Mouse (Mus musculus): Measurements from ENCODE around the gene Trim37. TPM values are rescaled to one million over a fixed set of nuclear protein-coding genes. Genes with fewer than 3 reads are reported as not detected.
"Not testable (repeated sequence)": the region's sequence is repeated elsewhere in the genome, so short reads cannot be mapped to it uniquely, and the experiment has no call there.

The Trim37 gene
- total RNA-seq, 2 experiments from 2014 or later = 42.6 to 53.4 TPM

DNA sequence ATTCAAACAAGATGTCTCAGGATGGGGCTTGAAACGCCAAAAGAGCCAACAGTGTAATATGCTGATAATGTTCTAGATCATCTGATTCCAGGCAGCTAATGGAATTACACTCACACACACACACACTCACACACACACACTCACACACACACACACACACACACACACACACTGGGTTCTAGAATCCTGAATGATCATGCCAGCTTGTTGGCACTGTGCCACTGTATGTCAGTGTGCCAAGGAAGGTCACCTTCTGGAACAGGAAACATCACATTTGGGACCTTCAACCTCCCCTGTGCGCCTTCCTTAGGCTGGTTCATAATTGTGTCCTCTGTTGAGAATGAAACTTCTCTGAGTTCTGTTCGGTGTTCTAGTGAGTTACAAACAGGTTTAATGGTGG is 95.8 kb downstream of the Trim37 start:
- ATAC-seq (replicated peaks; ENCODE audit: poor library complexity) = no peak

GRCm38 (mm10) chr11:87227056-87227455 is 100.2 kb downstream of the Trim37 start:
- no peak for ATAC-seq (replicated peaks; ENCODE audit: poor library complexity)

GRCm38 (mm10) chr11:87233377-87233776 is 106.5 kb downstream of the Trim37 start:
- ATAC-seq (replicated peaks; ENCODE audit: poor library complexity) = no peak

GRCm38 (mm10) chr11:87234743-87235485 is 108.0 kb downstream of the Trim37 start:
- ATAC-seq (replicated peaks; ENCODE audit: poor library complexity) = no peak

DNA sequence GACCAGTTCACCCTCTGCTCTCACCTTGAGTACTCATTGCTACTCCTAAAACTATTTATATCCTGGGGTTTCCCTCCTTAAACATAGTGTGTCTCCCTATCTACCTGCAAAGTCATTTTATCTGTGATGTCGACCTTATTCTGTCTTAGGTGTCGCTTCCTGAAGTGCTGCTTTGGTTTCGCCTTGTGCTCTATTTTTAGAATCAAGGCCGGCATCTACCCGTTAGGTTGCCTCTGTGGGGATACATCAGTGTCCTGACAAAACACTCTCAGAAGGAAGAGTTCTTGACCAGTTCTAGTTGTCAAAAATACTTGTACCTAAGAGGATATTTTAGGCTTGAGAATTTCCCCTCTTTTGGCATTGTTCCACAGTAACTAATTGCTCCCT is 108.6 kb downstream of the Trim37 start:
- no peak for ATAC-seq (replicated peaks; ENCODE audit: poor library complexity)

DNA sequence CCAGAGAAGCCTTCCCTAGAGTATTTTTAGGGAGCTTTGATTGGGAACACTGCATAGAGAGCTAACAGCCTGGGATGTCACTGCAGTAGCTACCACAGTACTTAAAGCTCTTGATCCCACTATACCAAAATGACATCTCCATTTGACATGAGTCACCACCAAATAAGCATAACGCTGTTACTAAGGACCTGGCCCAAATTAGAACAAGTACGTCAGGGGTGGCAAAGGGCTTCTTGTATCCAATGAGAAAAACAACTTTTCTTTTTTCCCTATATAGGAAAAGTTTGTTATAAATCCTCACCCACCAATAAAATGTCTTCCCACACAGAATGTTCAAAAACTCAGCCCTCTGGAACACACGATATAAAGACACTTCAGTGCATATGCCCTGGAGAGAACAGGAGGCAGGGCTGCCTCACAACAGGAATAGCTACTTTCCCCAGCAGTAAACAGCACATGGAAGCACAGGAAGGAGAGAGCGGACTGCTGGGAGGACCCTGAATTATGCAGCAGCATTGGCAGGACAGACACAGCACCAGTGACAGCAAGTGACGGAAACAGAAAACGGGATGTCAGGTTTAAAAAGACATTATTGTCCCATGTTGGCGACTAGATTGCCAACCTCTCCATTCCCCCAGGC is 112.1 kb downstream of the Trim37 start:
- ATAC-seq (replicated peaks; ENCODE audit: poor library complexity) = no peak

DNA sequence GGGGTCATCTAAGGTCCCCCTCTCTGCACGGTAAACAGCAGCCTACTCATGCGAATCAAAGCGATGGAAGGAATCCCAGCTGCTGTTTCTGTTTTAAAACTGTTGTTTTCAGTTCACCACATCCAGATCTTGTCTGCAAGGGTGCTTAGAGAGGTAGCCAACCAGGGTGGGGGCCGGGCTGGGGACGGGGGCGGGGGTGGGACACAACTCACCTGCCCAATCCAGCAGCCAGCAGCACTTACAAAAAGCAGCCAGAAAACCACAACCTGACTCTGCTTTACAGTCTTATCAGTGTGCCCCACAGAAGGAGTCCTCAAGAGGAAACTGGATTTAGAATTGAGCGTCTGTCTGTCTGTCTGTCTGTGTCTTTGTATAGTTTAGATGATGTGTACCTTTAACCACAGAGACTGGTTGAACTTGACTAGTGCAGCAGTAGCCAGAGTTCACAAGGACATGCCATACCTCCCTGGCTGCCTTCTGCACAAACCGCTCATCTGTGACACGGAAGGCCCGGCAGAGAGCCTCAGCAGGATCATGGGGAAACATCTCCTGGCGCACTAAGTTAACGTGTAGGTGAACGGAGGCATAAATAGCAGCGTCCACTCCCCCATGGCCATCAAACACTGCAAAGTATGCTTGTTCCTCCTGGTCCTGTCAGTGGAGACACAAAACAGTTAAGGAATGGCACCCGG is 113.4 kb downstream of the Trim37 start:
- no peak for ATAC-seq (replicated peaks; ENCODE audit: poor library complexity)

GRCm38 (mm10) chr11:87240833-87241215 is 113.9 kb downstream of the Trim37 start:
- no peak for ATAC-seq (replicated peaks; ENCODE audit: poor library complexity)

DNA sequence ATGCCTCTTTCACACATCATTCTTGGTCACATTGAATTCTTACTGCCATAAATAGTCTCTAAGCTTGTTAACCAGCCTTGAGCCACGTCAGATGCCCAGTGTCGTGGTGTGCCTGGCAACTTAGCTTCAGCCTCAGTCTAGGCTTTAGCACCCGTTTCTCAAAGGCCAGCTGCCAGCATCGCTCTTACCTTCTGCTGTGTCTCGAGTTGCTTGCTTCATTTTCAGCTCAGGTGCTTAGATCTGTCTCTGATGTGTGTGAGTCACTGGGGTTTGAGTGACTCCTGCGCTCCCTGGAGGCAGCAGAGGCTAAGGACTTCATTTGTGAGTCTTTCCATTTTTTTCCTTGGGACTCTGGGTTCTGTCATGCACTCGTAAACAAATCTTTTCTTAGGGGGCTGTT is 114.4 kb downstream of the Trim37 start:
- ATAC-seq (replicated peaks; ENCODE audit: poor library complexity) = no peak

- peak; percentile 42 for ATAC-seq (replicated peaks; ENCODE audit: poor library complexity)
Measured at GRCm38 (mm10) chr11:87245171-87245840, 118.4 kb downstream of the Trim37 start.

DNA sequence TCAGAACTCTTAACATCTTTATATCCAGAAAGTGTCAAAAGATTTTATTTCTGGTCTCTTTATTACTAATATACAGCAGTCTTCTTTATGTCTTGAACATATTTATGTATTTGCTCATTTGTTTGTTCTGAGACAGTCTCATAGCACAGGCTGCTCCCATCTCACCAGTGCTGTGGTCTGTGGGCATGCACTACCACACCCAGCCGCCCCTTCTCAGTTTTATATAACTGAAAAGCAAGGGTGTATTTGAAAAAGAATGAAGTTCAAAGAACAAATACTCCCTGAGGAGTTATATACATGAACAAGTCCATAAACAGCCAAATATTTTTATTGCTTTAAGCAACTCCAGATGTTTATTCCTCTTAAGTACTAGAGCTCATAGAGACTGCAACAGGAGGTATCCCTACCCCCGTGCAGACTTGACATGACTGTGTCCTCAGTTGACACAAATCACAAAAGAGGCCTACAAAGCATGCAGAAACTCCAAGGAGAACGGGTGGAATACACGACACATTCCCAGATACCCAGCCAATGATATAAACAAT is 119.3 kb downstream of the Trim37 start:
- ATAC-seq (replicated peaks; ENCODE audit: poor library complexity) = no peak

DNA sequence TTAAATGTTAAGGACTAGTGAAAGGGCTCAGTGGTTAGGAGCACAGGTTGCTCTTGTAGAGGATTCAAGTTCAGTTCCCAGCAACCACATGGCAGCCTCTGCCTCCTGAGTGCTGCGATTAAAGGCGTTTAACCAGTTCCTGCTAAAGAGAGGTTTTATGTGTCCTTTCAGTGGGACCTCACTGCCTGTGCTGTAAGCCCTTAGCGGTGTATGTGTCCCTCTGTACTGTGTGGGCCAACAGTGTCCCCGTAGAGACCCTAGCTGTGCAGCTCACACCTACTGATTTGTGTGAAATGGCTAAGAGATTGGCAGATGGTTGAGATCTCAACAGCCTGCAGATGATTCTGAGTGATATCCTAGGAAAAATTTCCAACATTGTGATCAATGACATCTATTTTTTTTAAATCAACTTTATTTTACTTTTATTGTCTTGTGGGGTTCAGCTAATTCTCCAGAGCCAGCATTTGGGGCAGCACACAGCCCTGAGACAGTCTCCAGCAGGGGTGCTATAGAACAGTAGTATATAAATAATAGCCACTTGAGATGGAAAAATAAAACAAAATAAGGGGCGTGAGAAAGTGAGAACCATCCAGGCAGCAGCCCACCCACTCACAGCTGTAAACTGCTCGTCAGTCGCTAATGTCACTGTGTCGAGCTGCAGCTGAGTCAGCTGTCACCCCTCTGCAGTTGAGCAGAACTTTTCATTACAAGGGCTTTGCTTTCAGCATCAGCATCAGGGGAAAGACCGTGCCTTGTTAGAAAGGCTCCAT is 120.0 kb downstream of the Trim37 start:
- no peak for ATAC-seq (replicated peaks; ENCODE audit: poor library complexity)

DNA sequence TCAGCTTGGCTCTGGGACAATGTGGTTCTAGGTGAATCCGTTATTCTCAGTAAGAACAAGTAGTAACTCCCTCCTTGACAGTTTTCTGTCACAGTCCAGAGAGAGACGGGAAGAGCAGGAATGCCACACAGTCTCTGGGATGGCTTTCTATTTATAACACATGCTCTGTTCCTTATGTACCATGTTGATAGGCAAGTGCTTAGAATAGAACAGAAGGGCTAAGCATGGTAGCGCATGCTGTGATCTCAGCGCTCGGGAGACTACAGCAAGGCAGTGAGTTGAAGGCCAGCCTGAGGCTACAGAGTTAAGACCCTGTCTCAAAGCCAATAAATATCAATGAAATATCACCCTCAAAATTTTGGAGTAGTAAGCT is 120.6 kb downstream of the Trim37 start:
- ATAC-seq (replicated peaks; ENCODE audit: poor library complexity) = no peak

GRCm38 (mm10) chr11:87250132-87250531 is 123.3 kb downstream of the Trim37 start:
- no peak for ATAC-seq (replicated peaks; ENCODE audit: poor library complexity)

DNA sequence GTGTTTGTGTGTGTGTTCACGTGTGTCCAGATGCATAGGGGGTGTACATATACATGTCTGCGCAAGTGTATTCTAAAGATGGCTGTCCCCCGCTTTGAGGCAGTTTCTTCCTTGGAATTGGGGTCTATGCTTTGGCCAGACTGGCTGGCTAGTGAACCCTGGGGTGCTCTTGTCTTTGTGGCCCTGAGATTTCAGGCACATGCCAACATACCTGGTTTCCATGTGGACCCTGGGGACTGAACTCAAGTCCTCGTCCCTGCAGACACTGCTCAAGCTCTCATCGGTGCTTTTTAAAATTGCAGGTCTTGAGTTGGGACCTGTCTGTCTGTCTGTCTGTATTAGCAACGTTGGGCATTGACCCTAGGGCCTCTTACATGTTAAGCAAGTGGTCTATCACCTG is 126.4 kb downstream of the Trim37 start:
- ATAC-seq (replicated peaks; ENCODE audit: poor library complexity) = no peak

DNA sequence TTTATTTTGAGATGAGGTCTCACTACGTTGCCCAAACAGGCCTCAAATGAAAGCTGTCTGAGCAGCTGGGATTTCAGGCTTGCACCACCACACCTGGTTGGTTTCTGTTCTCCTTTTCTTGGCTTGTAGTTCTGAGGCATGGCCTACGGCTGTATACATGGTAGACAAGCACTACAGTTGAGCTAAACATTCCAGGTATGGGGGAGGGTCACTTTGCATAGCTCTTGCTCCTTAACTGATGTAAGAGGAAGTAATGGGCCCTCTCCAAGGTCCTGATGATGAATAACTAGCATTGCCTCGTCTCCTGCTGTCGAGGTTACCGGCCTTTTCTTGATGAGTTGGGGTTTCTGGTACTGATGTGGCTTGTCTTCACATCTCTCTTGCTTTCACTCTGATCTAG is 127.3 kb downstream of the Trim37 start:
- ATAC-seq (replicated peaks; ENCODE audit: poor library complexity) = no peak

DNA sequence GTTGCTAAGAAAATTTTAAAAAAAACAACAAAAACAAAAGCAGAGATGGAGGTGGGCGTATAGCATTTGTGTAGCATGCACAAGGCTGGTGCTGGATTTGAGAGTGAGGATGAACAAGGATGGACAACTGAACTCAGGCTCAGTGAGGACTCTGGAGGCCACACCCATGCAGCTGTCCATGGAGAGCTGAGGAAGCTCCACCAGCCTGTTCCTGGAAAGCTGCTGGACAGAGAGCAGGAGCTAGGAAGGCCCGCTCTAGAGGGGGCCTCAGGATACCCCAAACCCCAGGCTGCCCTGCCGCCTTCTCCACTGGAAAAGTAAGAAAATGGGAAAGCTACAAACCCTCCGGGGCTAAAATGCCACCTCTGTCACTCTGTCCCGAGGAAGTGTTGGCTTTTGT is 130.4 kb downstream of the Trim37 start:
- no peak for ATAC-seq (replicated peaks; ENCODE audit: poor library complexity)

GRCm38 (mm10) chr11:87259792-87260191 is 132.9 kb downstream of the Trim37 start:
- ATAC-seq (replicated peaks; ENCODE audit: poor library complexity) = peak; percentile 75

DNA sequence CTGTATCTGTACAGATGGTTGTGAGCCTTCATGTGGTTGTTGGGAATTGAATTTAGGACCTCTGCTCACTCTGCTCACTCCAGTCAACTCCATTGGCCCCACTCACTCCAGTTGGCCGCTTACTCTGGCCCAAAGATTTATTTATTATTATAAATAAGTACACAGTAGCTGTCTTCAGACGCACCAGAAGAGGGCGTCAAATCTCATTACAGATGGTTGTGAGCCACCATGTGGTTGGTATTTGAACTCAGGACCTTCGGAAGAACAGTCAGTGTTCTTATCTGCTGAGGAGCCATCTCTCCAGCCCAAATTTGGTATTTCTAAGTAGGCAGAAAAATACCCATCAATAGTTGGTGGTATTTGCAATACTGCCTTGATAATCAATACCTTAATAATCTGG is 134.8 kb downstream of the Trim37 start:
- not testable (repeated sequence) for ATAC-seq (replicated peaks; ENCODE audit: poor library complexity)

DNA sequence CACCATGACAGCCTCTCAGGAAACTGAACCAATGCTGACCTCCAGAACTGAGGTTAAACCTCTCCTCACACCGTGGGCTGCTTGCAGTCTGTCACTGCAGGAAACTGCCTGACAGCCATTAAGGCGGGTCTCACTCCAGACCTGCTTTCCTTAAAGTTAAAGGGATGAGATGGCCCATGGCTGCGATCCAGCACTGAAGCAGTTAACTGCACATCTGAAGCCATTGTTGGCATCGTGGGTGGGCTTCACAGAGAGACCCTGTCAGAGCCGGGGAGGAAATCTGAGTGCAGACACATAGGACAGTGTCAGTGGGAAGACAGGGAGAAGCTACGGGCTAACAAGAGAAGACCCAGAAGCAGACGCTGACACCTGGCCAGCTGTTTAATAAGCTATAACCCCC is 137.1 kb downstream of the Trim37 start:
- ATAC-seq (replicated peaks; ENCODE audit: poor library complexity) = no peak

GRCm38 (mm10) chr11:87266246-87266645 is 139.4 kb downstream of the Trim37 start:
- no peak for ATAC-seq (replicated peaks; ENCODE audit: poor library complexity)

Data from megakaryocyte progenitor cell, adult 5-6 weeks (primary cell).